Mouse (Mus musculus) liver, embryonic 11.5 days (tissue): ENCODE measurements around the gene Auts2. TPM values are rescaled to one million over a fixed set of nuclear protein-coding genes. Genes with fewer than 3 reads are reported as not detected.

Experiments used
- ATAC-seq: fragments of 200-750 bp; cut with Nextera tagmentation; replicated peaks from 2 replicates; pipeline ENCODE4 v1.8.0; 2017; ENCODE audit warnings: moderate number of reproducible peaks, mild to moderate bottlenecking, moderate TSS enrichment, moderate library complexity; ENCODE audit not compliant: low FRiP score
- DNase-seq: peaks from one replicate; pipeline ENCODE4 v3.0.0-alpha.2; 2017; ENCODE audit warnings: low spot score
- H3K27ac ChIP-seq: fragments of 300-500 bp; sonication (generic); 2 replicates; pipeline ENCODE4 v1.5.1; 2014; ENCODE audit warnings: mild to moderate bottlenecking, low read depth, low read length, control low read depth
- H3K27me3 ChIP-seq: fragments of 300-500 bp; sonication (generic); replicated peaks from 2 replicates; pipeline ENCODE4 v1.6.1; 2014; ENCODE audit warnings: low read length, mixed read lengths; ENCODE audit not compliant: control insufficient read depth, insufficient read depth
- H3K36me3 ChIP-seq: fragments of 300-500 bp; sonication (generic); 2 replicates; pipeline ENCODE4 v1.6.1; 2014; ENCODE audit warnings: mild to moderate bottlenecking, low read length, moderate library complexity, mixed read lengths; ENCODE audit not compliant: control insufficient read depth, insufficient read depth
- H3K4me1 ChIP-seq: fragments of 300-500 bp; sonication (generic); replicated peaks from 2 replicates; pipeline ENCODE4 v1.6.1; 2014; ENCODE audit warnings: low read length, mixed read lengths; ENCODE audit not compliant: control insufficient read depth, insufficient read depth
- H3K4me2 ChIP-seq: fragments of 300-500 bp; sonication (generic); 2 replicates; pipeline ENCODE4 v1.6.1; 2014; ENCODE audit warnings: mild to moderate bottlenecking, control low read depth, moderate library complexity
- H3K4me3 ChIP-seq: fragments of 300-500 bp; sonication (generic); 2 replicates; pipeline ENCODE4 v1.5.1; 2014; ENCODE audit warnings: low read depth, low read length, control low read depth
- H3K9ac ChIP-seq: fragments of 300-500 bp; sonication (generic); 2 replicates; pipeline ENCODE4 v1.6.1; 2014; ENCODE audit warnings: low read depth, low read length, control low read depth
- H3K9me3 ChIP-seq: fragments of 300-500 bp; sonication (generic); 2 replicates; pipeline ENCODE4 v1.6.1; 2016; ENCODE audit warnings: low read length, inconsistent platforms, mixed read lengths; ENCODE audit not compliant: control insufficient read depth
- WGBS: fragments of 180-500 bp; shearing (Covaris S2); extraction: QIAGEN DNeasy Blood & Tissue Kit; methylation state at CpG from one replicate; pipeline ENCODE4 v1.1.7; 2014; 5-methylcytosine and 5-hydroxymethylcytosine counted together
- polyA plus RNA-seq: library from polyadenylated mRNA; unstranded; fragments of >200 nt; fragmentation: Nextera tagmentation; extraction: Ambion mirVana; gene quantifications from 2 replicates; pipeline ENCODE4 v1.2.1, GENCODE M21; 2014

Gene Auts2
- polyA plus RNA-seq, 1 experiment from 2014 or later: 13.8 TPM

DNA sequence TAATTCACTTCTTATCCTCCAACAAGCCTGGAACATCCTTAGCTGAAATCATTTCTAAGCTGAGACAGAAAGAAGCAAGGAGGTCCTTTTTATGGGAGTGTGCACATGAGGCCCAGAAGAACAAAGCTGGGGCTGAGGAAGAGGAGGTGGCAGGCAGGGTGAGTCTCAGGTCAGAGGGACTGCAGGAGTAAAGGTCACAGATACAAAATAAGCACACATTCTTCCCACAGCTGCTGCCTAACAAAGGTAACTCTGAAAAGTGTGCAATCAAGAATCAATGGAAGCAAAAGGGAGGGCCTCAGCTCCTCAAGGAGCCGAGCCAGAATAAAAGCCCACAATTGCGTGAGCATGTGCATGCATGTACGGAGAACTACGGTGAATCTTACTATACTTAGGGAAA lies 51.6 kb downstream of the Auts2 start:
- no peaks in the 10 kb centered on the region for H3K36me3 ChIP-seq
- ATAC-seq (no peak), DNase-seq (no peak)
- H3K4me3 ChIP-seq: no peak overlapping the region
- no peak overlapping the region for H3K27ac ChIP-seq
- H3K27me3 ChIP-seq: no peaks in the 10 kb centered on the region
- 81% methylated on average over 4 of the region's 4 CpGs for WGBS
- H3K9me3 ChIP-seq: no peaks in the 10 kb centered on the region
- no peak overlapping the region for H3K4me2 ChIP-seq
- no peaks in the 10 kb centered on the region for H3K4me1 ChIP-seq
- H3K9ac ChIP-seq: no peak overlapping the region

DNA sequence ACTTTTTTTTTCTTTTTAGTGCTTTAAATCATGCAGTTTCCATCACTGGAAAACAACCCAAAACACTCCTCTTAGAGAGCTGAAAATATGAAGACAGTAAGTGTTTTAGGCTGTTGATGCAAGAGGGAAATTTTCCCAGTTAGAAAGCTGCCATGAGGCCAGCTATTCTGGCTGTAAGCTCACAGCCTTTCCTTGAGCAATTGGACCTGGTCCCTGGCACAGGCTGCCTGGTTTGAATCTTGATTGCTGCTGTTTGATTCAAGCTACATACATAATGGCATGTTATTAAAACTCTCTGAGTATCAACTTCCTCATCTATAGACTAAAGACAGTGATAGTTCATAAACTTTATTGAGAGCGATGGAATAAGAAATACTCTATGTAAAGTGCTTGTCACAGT lies 52.8 kb downstream of the Auts2 start:
- H3K27ac ChIP-seq: no peak overlapping the region
- DNase-seq (no peak), ATAC-seq (no peak)
- no peak overlapping the region for H3K9ac ChIP-seq
- no peaks in the 10 kb centered on the region for H3K9me3 ChIP-seq
- no peak overlapping the region for H3K4me3 ChIP-seq
- no peak overlapping the region for H3K4me2 ChIP-seq
- H3K4me1 ChIP-seq: no peaks in the 10 kb centered on the region
- WGBS: 88% methylated on average over 1 of the region's 1 CpGs
- H3K36me3 ChIP-seq: no peaks in the 10 kb centered on the region
- H3K27me3 ChIP-seq: no peaks in the 10 kb centered on the region

DNA sequence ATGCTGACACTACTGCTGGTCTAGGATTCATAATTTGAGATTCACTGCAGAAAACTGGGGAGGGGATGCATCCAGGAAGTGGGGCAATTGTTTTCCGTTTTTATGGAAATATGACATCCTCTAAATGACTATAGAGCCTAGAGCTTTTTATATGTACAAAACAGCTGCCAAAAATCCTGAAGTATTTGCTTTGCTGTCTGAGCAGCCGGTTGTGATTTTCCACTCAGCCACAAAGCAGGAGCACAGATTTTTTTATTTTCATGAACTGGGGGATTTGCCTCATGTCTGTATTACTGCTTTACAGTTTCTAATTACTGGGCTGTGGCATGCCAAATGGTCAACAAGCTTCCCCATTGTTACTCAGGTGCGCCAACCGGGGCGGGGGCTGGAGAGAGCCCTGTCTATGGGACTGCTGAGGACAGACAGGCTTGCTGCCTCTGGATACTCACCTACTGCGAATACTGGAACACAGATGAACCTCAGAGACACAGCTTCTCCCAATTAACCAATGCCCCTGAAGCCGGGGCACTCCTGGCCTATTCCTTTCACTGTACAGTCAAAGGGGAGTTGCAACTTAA lies 53.3 kb downstream of the Auts2 start:
- no peak overlapping the region for H3K27ac ChIP-seq
- H3K4me3 ChIP-seq: no peak overlapping the region
- no peak overlapping the region for H3K4me2 ChIP-seq
- no peak for ATAC-seq
- H3K36me3 ChIP-seq: no peaks in the 10 kb centered on the region
- no peaks in the 10 kb centered on the region for H3K9me3 ChIP-seq
- no peak for DNase-seq
- H3K27me3 ChIP-seq: no peaks in the 10 kb centered on the region
- 80% methylated on average over 7 of the region's 7 CpGs for WGBS
- no peaks in the 10 kb centered on the region for H3K4me1 ChIP-seq
- H3K9ac ChIP-seq: no peak overlapping the region

DNA sequence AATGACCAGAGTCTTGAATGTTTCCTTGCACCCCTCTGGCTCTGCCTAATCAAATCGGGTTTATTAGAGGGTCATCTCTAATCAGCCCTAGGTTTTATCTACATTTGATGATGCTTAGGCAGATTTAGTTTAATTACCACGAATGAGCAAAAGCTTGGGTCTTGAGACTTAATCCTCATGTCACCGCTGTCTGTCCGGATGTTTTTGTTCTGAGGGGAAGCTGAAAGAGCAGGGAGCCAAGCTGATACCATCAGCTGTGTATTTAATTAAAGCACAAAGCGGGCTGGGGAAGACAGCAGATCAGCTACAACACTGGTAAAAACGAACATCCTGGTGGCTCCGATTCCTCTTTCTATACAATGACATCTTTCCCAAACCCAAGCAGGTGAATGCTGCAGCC lies 56.3 kb downstream of the Auts2 start:
- Histone ChIP-seq H3K4me1 (no peaks in the 10 kb centered on the region), H3K4me3 (no peak overlapping the region), H3K9me3 (no peaks in the 10 kb centered on the region), H3K27ac (no peak overlapping the region), H3K4me2 (no peak overlapping the region), H3K9ac (no peak overlapping the region), H3K36me3 (no peaks in the 10 kb centered on the region), H3K27me3 (no peaks in the 10 kb centered on the region)
- ATAC-seq: no peak
- WGBS: 56% methylated on average over 7 of the region's 7 CpGs
- no peak for DNase-seq

DNA sequence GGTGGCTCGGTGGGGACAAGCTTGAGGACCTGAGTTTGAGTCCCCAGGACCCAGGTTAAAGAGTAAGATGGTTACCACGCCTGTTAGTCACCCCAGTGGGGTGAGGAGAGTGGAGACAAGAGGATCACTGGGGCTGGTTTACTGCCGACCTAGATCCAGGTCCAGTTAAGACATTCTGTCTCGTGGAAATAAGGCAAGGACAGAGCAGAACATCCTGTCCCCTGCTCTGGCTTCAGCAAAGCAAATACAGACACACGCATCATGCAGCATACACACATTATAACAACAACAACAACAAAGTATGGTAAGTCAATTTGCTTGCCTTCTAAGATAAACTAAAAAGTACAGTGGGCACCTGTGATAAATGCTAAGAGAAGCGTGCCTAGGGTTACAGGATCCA lies 57.1 kb downstream of the Auts2 start:
- Histone ChIP-seq H3K4me2 (no peak overlapping the region), H3K4me1 (no peaks in the 10 kb centered on the region), H3K27me3 (no peaks in the 10 kb centered on the region), H3K27ac (no peak overlapping the region), H3K9ac (no peak overlapping the region), H3K36me3 (no peaks in the 10 kb centered on the region), H3K4me3 (no peak overlapping the region), H3K9me3 (no peaks in the 10 kb centered on the region)
- no peak for ATAC-seq
- DNase-seq: no peak
- WGBS: 80% methylated on average over 6 of the region's 6 CpGs

DNA sequence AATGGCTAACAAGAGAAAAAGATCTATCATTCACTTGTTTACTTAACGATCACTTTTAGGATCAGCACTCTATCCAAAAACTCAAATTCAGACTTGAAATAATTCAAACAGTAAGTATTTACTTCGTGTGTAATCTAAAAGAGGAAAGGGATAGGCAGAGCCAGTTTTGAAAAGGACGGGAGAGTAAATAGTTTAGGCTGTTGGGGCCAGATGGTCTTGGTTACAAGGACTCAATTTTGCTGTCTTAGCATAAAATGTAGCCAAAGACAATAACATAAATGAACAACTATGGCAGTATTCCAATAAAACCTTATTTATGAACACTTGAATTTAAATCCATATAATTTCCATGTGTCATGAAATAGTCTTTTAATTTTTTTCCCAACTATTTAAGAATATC lies 57.7 kb downstream of the Auts2 start:
- Histone ChIP-seq H3K9me3 (no peaks in the 10 kb centered on the region), H3K36me3 (no peaks in the 10 kb centered on the region), H3K4me3 (no peak overlapping the region), H3K27me3 (no peaks in the 10 kb centered on the region), H3K4me2 (no peak overlapping the region), H3K4me1 (no peaks in the 10 kb centered on the region), H3K27ac (no peak overlapping the region), H3K9ac (no peak overlapping the region)
- DNase-seq (no peak), ATAC-seq (no peak)
- 74% methylated on average over 3 of the region's 3 CpGs for WGBS

DNA sequence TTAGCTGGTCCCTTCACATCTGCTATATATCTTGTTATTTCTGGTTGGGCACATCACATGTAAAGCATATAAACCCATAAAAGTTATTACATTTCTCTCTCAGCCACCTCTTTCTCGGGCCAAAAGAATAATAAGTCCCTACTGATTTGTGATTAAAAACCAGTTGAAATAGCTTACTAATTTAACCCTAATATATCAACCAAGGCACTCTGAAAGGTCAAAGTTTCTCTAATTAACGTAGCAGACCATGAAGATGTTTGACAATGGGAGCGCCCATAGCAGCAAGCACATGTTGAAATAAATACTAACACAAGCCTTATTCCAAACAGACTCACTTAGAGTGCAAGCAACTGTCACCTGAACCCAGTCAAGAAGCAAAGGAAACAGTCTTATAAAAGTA lies 61.7 kb downstream of the Auts2 start:
- Histone ChIP-seq H3K36me3 (no peaks in the 10 kb centered on the region), H3K9me3 (no peaks in the 10 kb centered on the region), H3K4me1 (peaks cover 12% of the 10 kb centered on the region), H3K4me3 (no peak overlapping the region), H3K9ac (no peak overlapping the region), H3K4me2 (no peak overlapping the region), H3K27me3 (no peaks in the 10 kb centered on the region), H3K27ac (no peak overlapping the region)
- DNase-seq: no peak
- 77% methylated on average over 3 of the region's 3 CpGs for WGBS
- no peak for ATAC-seq

DNA sequence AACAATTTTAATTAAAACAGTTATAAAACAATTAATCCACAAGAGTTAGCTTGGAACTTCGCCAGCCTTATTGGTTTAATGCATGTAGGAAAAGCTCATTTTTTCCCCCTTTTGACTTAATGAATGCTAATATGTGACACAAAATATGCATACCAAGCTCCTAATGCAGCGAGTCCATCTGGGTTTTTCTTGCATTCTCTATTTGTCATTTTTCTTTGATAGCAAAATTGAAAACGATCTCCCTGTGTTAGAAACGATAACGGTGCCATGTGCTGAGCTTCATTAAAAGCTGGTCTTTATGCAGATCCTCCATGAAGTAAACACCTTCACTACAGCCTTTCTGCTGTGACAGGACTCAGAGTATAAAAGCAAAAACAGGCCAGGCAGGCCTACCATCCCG lies 62.7 kb downstream of the Auts2 start:
- WGBS: 79% methylated on average over 6 of the region's 6 CpGs
- Histone ChIP-seq H3K4me1 (peaks cover 12% of the 10 kb centered on the region), H3K27me3 (no peaks in the 10 kb centered on the region), H3K4me3 (no peak overlapping the region), H3K9ac (no peak overlapping the region), H3K27ac (no peak overlapping the region), H3K4me2 (no peak overlapping the region), H3K36me3 (no peaks in the 10 kb centered on the region), H3K9me3 (no peaks in the 10 kb centered on the region)
- ATAC-seq (no peak), DNase-seq (no peak)

DNA sequence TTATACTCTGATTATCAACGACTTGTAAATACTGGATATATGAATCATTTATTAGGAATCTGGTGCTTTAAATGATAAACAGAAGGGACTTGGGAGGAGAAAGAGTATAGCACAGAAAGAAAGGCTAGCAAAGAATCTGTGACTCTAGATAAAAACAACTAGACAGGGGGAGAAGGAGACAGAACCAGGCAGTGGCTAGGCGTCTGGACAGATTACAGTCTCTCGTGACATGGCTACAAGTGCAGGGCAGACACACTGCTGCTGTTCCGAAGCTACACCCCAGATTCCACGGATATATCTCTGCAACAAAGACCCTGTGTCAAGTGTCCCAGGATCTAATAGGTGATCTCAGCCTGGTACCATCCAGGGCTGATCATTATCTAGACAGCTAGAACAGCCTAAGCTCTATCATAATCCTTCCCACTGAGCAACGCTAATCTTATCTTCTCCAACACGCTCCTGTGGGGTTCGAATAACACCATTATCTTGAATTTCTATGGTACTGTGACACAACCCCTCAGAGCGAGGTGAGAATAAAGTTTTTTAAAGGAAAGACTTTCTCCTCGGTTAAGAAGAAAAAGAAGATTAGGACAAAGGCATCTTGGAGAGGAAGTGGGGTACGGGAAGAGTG lies 63.8 kb downstream of the Auts2 start:
- whole genome bisulfite sequencing: 26% methylated on average over 11 of the region's 11 CpGs
- ATAC-seq: no peak; the same call in 1 of the 2 replicates
- no peak for DNase-seq
- no peaks in the 10 kb centered on the region for H3K9me3 ChIP-seq
- H3K4me1 ChIP-seq: peaks cover 12% of the 10 kb centered on the region
- H3K9ac ChIP-seq: no peak overlapping the region
- no peak overlapping the region; the same call in 1 of the 2 replicates for H3K4me2 ChIP-seq
- no peaks in the 10 kb centered on the region for H3K27me3 ChIP-seq
- no peaks in the 10 kb centered on the region for H3K36me3 ChIP-seq
- H3K27ac ChIP-seq: no peak overlapping the region
- no peak overlapping the region for H3K4me3 ChIP-seq
